Mouse (Mus musculus) G1E (cell line): ENCODE data around the gene Fndc3b.

Source experiments
- CTCF ChIP-seq: IDR thresholded peaks from 2 replicates; pipeline ENCODE4 v1.5.1; 2012; ENCODE audit warnings: low read depth, low read length, inconsistent platforms, mixed read lengths
- GATA1 ChIP-seq: IDR thresholded peaks from 2 replicates; pipeline ENCODE4 v1.6.1; 2012; ENCODE audit warnings: borderline replicate concordance, low read length, inconsistent platforms, mixed read lengths
- GATA2 ChIP-seq: IDR thresholded peaks from 2 replicates; pipeline ENCODE4 v1.6.1; 2012; ENCODE audit warnings: low read depth, low read length, inconsistent platforms, borderline replicate concordance
- TAL1 ChIP-seq: conservative IDR thresholded peaks from 2 replicates; pipeline ENCODE4 v1.6.1; 2012; ENCODE audit warnings: low read depth, low read length, inconsistent platforms, mixed read lengths

- TF ChIP-seq CTCF (no peak), GATA1 (no peak), GATA2 (no peak), TAL1 (no peak)
Observed at GRCm38 (mm10) chr3:27478563-27479156, 232.4 kb downstream of the Fndc3b start.
